Mouse (Mus musculus): ENCODE data around the gene Taok3. TPM values are rescaled to one million over a fixed set of nuclear protein-coding genes. Genes with fewer than 3 reads are reported as not detected.

Gene Taok3
- polyA plus RNA-seq, 1 experiment from 2014 or later = 16.3 TPM

- Histone ChIP-seq H3K4me1 (ENCODE audit: control insufficient read depth, insufficient read depth, low read length) (0 out of 2 replicates have a peak, but pooled peaks cover 3% of the 10 kb centered on the region), H3K9ac (ENCODE audit: low read depth, low read length) (no peak overlapping the region), H3K27me3 (ENCODE audit: control insufficient read depth, insufficient read depth, low read length) (no peaks in the 10 kb centered on the region), H3K4me3 (ENCODE audit: low read length) (no peak overlapping the region), H3K27ac (ENCODE audit: low read depth, low read length) (no peak overlapping the region), H3K4me2 (replicated peaks; ENCODE audit: low read depth, low read length) (no peak overlapping the region), H3K9me3 (ENCODE audit: control insufficient read depth, low read length) (no peaks in the 10 kb centered on the region), H3K36me3 (ENCODE audit: control insufficient read depth, insufficient read depth, low read length) (no peaks in the 10 kb centered on the region)
- no peak for ATAC-seq (ENCODE audit: low FRiP score, low TSS enrichment)
- WGBS = 45% methylated on average over 5 of the region's 5 CpGs
Measured at GRCm38 (mm10) chr5:117274817-117275216, 154.9 kb downstream of the Taok3 start.

- Histone ChIP-seq H3K4me3 (ENCODE audit: low read length) (no peak overlapping the region), H3K4me1 (ENCODE audit: control insufficient read depth, insufficient read depth, low read length) (0 out of 2 replicates have a peak, but pooled peaks cover 3% of the 10 kb centered on the region), H3K4me2 (replicated peaks; ENCODE audit: low read depth, low read length) (no peak overlapping the region), H3K27ac (ENCODE audit: low read depth, low read length) (no peak overlapping the region), H3K36me3 (ENCODE audit: control insufficient read depth, insufficient read depth, low read length) (peaks cover 18% of the 10 kb centered on the region), H3K9me3 (ENCODE audit: control insufficient read depth, low read length) (no peaks in the 10 kb centered on the region), H3K9ac (ENCODE audit: low read depth, low read length) (no peak overlapping the region), H3K27me3 (ENCODE audit: control insufficient read depth, insufficient read depth, low read length) (no peaks in the 10 kb centered on the region)
- no peak for ATAC-seq (ENCODE audit: low FRiP score, low TSS enrichment)
- 93% methylated on average over 6 of the region's 6 CpGs for WGBS
Measured at GRCm38 (mm10) chr5:117277784-117278183, 157.9 kb downstream of the Taok3 start.

- Histone ChIP-seq H3K9me3 (ENCODE audit: control insufficient read depth, low read length) (no peaks in the 10 kb centered on the region), H3K4me3 (ENCODE audit: low read length) (no peak overlapping the region), H3K27me3 (ENCODE audit: control insufficient read depth, insufficient read depth, low read length) (no peaks in the 10 kb centered on the region), H3K4me1 (ENCODE audit: control insufficient read depth, insufficient read depth, low read length) (0 out of 2 replicates have a peak, but pooled peaks cover 3% of the 10 kb centered on the region), H3K36me3 (ENCODE audit: control insufficient read depth, insufficient read depth, low read length) (peaks cover 26% of the 10 kb centered on the region), H3K9ac (ENCODE audit: low read depth, low read length) (no peak overlapping the region), H3K27ac (ENCODE audit: low read depth, low read length) (no peak overlapping the region), H3K4me2 (replicated peaks; ENCODE audit: low read depth, low read length) (no peak overlapping the region)
- no peak for ATAC-seq (ENCODE audit: low FRiP score, low TSS enrichment)
- WGBS = 86% methylated on average over 15 of the region's 15 CpGs
Measured at GRCm38 (mm10) chr5:117278809-117279668, 159.1 kb downstream of the Taok3 start.

GRCm38 (mm10) chr5:117279669-117280050, 159.7 kb downstream of the Taok3 start:
- no peak overlapping the region for H3K4me2 ChIP-seq (replicated peaks; ENCODE audit: low read depth, low read length)
- 61% methylated on average over 4 of the region's 4 CpGs for WGBS
- H3K9ac ChIP-seq (ENCODE audit: low read depth, low read length) = no peak overlapping the region
- H3K4me1 ChIP-seq (ENCODE audit: control insufficient read depth, insufficient read depth, low read length) = 0 out of 2 replicates have a peak, but pooled peaks cover 7% of the 10 kb centered on the region
- no peak overlapping the region for H3K27ac ChIP-seq (ENCODE audit: low read depth, low read length)
- no peak overlapping the region for H3K4me3 ChIP-seq (ENCODE audit: low read length)
- H3K27me3 ChIP-seq (ENCODE audit: control insufficient read depth, insufficient read depth, low read length) = no peaks in the 10 kb centered on the region
- peaks cover 32% of the 10 kb centered on the region for H3K36me3 ChIP-seq (ENCODE audit: control insufficient read depth, insufficient read depth, low read length)
- no peak for ATAC-seq (ENCODE audit: low FRiP score, low TSS enrichment)
- H3K9me3 ChIP-seq (ENCODE audit: control insufficient read depth, low read length) = no peaks in the 10 kb centered on the region

GRCm38 (mm10) chr5:117281536-117281935, 161.6 kb downstream of the Taok3 start:
- Histone ChIP-seq H3K36me3 (ENCODE audit: control insufficient read depth, insufficient read depth, low read length) (peaks cover 41% of the 10 kb centered on the region), H3K9ac (ENCODE audit: low read depth, low read length) (no peak overlapping the region), H3K27me3 (ENCODE audit: control insufficient read depth, insufficient read depth, low read length) (no peaks in the 10 kb centered on the region), H3K4me1 (ENCODE audit: control insufficient read depth, insufficient read depth, low read length) (peaks cover 21% of the 10 kb centered on the region), H3K4me2 (replicated peaks; ENCODE audit: low read depth, low read length) (no peak overlapping the region), H3K27ac (ENCODE audit: low read depth, low read length) (no peak overlapping the region), H3K9me3 (ENCODE audit: control insufficient read depth, low read length) (no peaks in the 10 kb centered on the region), H3K4me3 (ENCODE audit: low read length) (no peak overlapping the region)
- 94% methylated on average over 10 of the region's 10 CpGs for WGBS
- ATAC-seq (ENCODE audit: low FRiP score, low TSS enrichment) = no peak

GRCm38 (mm10) chr5:117282360-117282759, 162.4 kb downstream of the Taok3 start:
- no peak overlapping the region for H3K4me3 ChIP-seq (ENCODE audit: low read length)
- no peaks in the 10 kb centered on the region for H3K9me3 ChIP-seq (ENCODE audit: control insufficient read depth, low read length)
- H3K27ac ChIP-seq (ENCODE audit: low read depth, low read length) = no peak overlapping the region
- H3K9ac ChIP-seq (ENCODE audit: low read depth, low read length) = no peak overlapping the region
- 91% methylated on average over 8 of the region's 8 CpGs for WGBS
- H3K4me1 ChIP-seq (ENCODE audit: control insufficient read depth, insufficient read depth, low read length) = peaks cover 22% of the 10 kb centered on the region
- peaks cover 41% of the 10 kb centered on the region for H3K36me3 ChIP-seq (ENCODE audit: control insufficient read depth, insufficient read depth, low read length)
- no peak overlapping the region for H3K4me2 ChIP-seq (replicated peaks; ENCODE audit: low read depth, low read length)
- ATAC-seq (ENCODE audit: low FRiP score, low TSS enrichment) = no peak
- H3K27me3 ChIP-seq (ENCODE audit: control insufficient read depth, insufficient read depth, low read length) = no peaks in the 10 kb centered on the region

- Histone ChIP-seq H3K4me2 (replicated peaks; ENCODE audit: low read depth, low read length) (no peak overlapping the region), H3K4me1 (ENCODE audit: control insufficient read depth, insufficient read depth, low read length) (peaks cover 28% of the 10 kb centered on the region), H3K27ac (ENCODE audit: low read depth, low read length) (no peak overlapping the region), H3K36me3 (ENCODE audit: control insufficient read depth, insufficient read depth, low read length) (peaks cover 41% of the 10 kb centered on the region), H3K9me3 (ENCODE audit: control insufficient read depth, low read length) (no peaks in the 10 kb centered on the region), H3K4me3 (ENCODE audit: low read length) (no peak overlapping the region), H3K9ac (ENCODE audit: low read depth, low read length) (no peak overlapping the region), H3K27me3 (ENCODE audit: control insufficient read depth, insufficient read depth, low read length) (no peaks in the 10 kb centered on the region)
- no peak for ATAC-seq (ENCODE audit: low FRiP score, low TSS enrichment)
- WGBS = 86% methylated on average over 9 of the region's 9 CpGs
Measured at GRCm38 (mm10) chr5:117284029-117284428, 164.1 kb downstream of the Taok3 start.

GRCm38 (mm10) chr5:117284682-117285081, 164.8 kb downstream of the Taok3 start:
- Histone ChIP-seq H3K4me3 (ENCODE audit: low read length) (no peak overlapping the region), H3K36me3 (ENCODE audit: control insufficient read depth, insufficient read depth, low read length) (peaks cover 41% of the 10 kb centered on the region), H3K4me1 (ENCODE audit: control insufficient read depth, insufficient read depth, low read length) (peaks cover 28% of the 10 kb centered on the region), H3K4me2 (replicated peaks; ENCODE audit: low read depth, low read length) (no peak overlapping the region), H3K27me3 (ENCODE audit: control insufficient read depth, insufficient read depth, low read length) (no peaks in the 10 kb centered on the region), H3K27ac (ENCODE audit: low read depth, low read length) (no peak overlapping the region), H3K9ac (ENCODE audit: low read depth, low read length) (no peak overlapping the region), H3K9me3 (ENCODE audit: control insufficient read depth, low read length) (no peaks in the 10 kb centered on the region)
- 70% methylated on average over 7 of the region's 7 CpGs for WGBS
- ATAC-seq (ENCODE audit: low FRiP score, low TSS enrichment) = no peak

GRCm38 (mm10) chr5:117285266-117285665, 165.3 kb downstream of the Taok3 start:
- Histone ChIP-seq H3K4me3 (ENCODE audit: low read length) (no peak overlapping the region), H3K27ac (ENCODE audit: low read depth, low read length) (no peak overlapping the region), H3K9ac (ENCODE audit: low read depth, low read length) (no peak overlapping the region), H3K36me3 (ENCODE audit: control insufficient read depth, insufficient read depth, low read length) (peaks cover 41% of the 10 kb centered on the region), H3K4me1 (ENCODE audit: control insufficient read depth, insufficient read depth, low read length) (peaks cover 28% of the 10 kb centered on the region), H3K27me3 (ENCODE audit: control insufficient read depth, insufficient read depth, low read length) (no peaks in the 10 kb centered on the region), H3K9me3 (ENCODE audit: control insufficient read depth, low read length) (no peaks in the 10 kb centered on the region), H3K4me2 (replicated peaks; ENCODE audit: low read depth, low read length) (no peak overlapping the region)
- no peak for ATAC-seq (ENCODE audit: low FRiP score, low TSS enrichment)
- WGBS = 75% methylated on average over 4 of the region's 4 CpGs
